Mouse (Mus musculus) C2C12 (cell line): ENCODE measurements around the gene S1pr3.
A peak's percentile ranks its signal among the peaks of the same experiment; 100 is the strongest.

Experiments used
- CTCF ChIP-seq: IDR thresholded peaks from one replicate; pipeline ENCODE4 v1.5.1; 2011; ENCODE audit not compliant: control insufficient read depth, insufficient read depth, insufficient read length
- FOSL1 ChIP-seq: IDR thresholded peaks from one replicate; pipeline ENCODE4 v1.8.0; 2011; ENCODE audit warnings: mild to moderate bottlenecking, low read length; ENCODE audit not compliant: poor library complexity, insufficient read depth, severe bottlenecking
- MAX ChIP-seq: IDR thresholded peaks from one replicate; pipeline ENCODE4 v1.6.1; 2011; ENCODE audit warnings: mild to moderate bottlenecking, control low read depth
- MYOD1 ChIP-seq: IDR thresholded peaks from one replicate; pipeline ENCODE4 v1.6.1; 2011; ENCODE audit warnings: low read depth; ENCODE audit not compliant: control insufficient read depth, insufficient read length
- MYOG ChIP-seq: IDR thresholded peaks from one replicate; pipeline ENCODE4 v1.6.1; 2011; ENCODE audit not compliant: control insufficient read depth, insufficient read length; ENCODE audit errors: extremely low read depth
- USF1 ChIP-seq: IDR thresholded peaks from one replicate; pipeline ENCODE4 v1.6.1; 2011; ENCODE audit warnings: low read depth, mild to moderate bottlenecking, control low read depth, moderate library complexity

DNA sequence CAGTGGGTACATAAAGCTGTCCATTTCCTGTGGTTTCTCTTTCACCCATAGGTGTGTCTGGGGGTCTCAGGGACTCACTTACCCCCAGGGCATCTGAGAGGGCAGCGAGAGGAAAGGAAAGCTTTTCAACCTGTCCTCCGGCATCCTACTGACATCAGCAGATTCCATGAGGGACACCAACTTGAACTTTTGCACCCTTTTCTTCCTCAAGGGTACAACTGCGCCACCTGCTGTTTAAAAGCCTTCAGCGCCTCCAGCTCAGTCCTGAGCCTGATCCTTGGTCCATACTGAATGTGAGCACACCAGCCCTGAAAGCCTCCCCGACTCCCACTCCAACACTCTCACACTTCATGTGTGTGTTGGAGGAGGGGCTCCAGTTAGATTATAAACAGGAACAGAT is 16.2 kb downstream of the S1pr3 start:
- TF ChIP-seq CTCF (peak; percentile 47), MYOD1 (no peak), FOSL1 (no peak), MAX (no peak), MYOG (no peak), USF1 (no peak)
